Mouse (Mus musculus): ENCODE measurements around the gene Fsd1. TPM values are rescaled to one million over a fixed set of nuclear protein-coding genes. Genes with fewer than 3 reads are reported as not detected.

Fsd1 gene
- polyA plus RNA-seq (2021; fragmentation: Nextera tagmentation), result 102 and 107 TPM in 2 replicates
- long read RNA-seq, experiment 1, transcript Fsd1-201 (13 exons, 1,748 nt), result major isoform, 368 of 480 reads
- long read RNA-seq, experiment 1, partial matches to known transcripts, result 34 of 480 reads
- long read RNA-seq, experiment 1, other reads (novel, unspliced or antisense), result 77 of 480 reads
- long read RNA-seq, experiment 2, transcript Fsd1-201 (13 exons, 1,748 nt), result major isoform, 98 of 124 reads
- long read RNA-seq, experiment 2, partial matches to known transcripts, result 8 of 124 reads
- long read RNA-seq, experiment 2, other reads (novel, unspliced or antisense), result 18 of 124 reads

GRCm38 (mm10) chr17:55986030-55986961 is at the start of gene Fsd1:
Gene Fsd1 (plus strand): TSS chr17:55986509.

GRCm38 (mm10) chr17:55949400-55949799 is 36.9 kb upstream of the Fsd1 start, which contains the start of gene Zfp119b:
Gene Zfp119b (minus strand): TSS chr17:55949500.

GRCm38 (mm10) chr17:55952447-55953027 is 33.8 kb upstream of the Fsd1 start, which contains the start of gene Ebi3:
Gene Ebi3 (plus strand): TSS chr17:55952640.

GRCm38 (mm10) chr17:55958918-55959728 is 27.2 kb upstream of the Fsd1 start, which contains the start of gene Yju2:
Gene Yju2 (plus strand): TSS chr17:55959099.

GRCm38 (mm10) chr17:55969966-55970891 is 16.1 kb upstream of the Fsd1 start, which contains the start of gene Shd:
Gene Shd (plus strand): TSS chr17:55970467.

GRCm38 (mm10) chr17:56005415-56006061 is 19.2 kb downstream of the Fsd1 start, which contains the start of the genes Stap2 and Mpnd:
Gene Stap2 (minus strand): TSS chr17:56005584.
Gene Mpnd (plus strand): TSS chr17:56005711.

GRCm38 (mm10) chr17:56036176-56036900 is 50.0 kb downstream of the Fsd1 start, which contains the start of gene Sh3gl1:
Gene Sh3gl1 (minus strand): TSS chr17:56036635.

GRCm38 (mm10) chr17:56040030-56040856 is 53.9 kb downstream of the Fsd1 start, which contains the start of gene Chaf1a:
Gene Chaf1a (plus strand): TSS chr17:56040439.

Other genes with a start within 250 kb of the Fsd1 start
- gene Adgre4, start 236.5 kb upstream of the Fsd1 start, polyA plus RNA-seq (2021; fragmentation: Nextera tagmentation), result not detected in 2 replicates
- gene Zfp119a, start 107.6 kb upstream of the Fsd1 start, polyA plus RNA-seq (2021; fragmentation: Nextera tagmentation), result 4.1 and 4.2 TPM in 2 replicates
- 5.3 and 6.5 TPM in 2 replicates for gene Zfp959, start 94.4 kb upstream of the Fsd1 start, polyA plus RNA-seq (2021; fragmentation: Nextera tagmentation)
- gene Zfp119b, start 37.0 kb upstream of the Fsd1 start, polyA plus RNA-seq (2021; fragmentation: Nextera tagmentation), result 3.0 and 4.5 TPM in 2 replicates
- gene Ebi3, start 33.9 kb upstream of the Fsd1 start, polyA plus RNA-seq (2021; fragmentation: Nextera tagmentation), result 2.1 and 2.7 TPM in 2 replicates
- gene Yju2, start 27.4 kb upstream of the Fsd1 start, polyA plus RNA-seq (2021; fragmentation: Nextera tagmentation), result 8.7 and 10.8 TPM in 2 replicates
- gene Shd, start 16.0 kb upstream of the Fsd1 start, polyA plus RNA-seq (2021; fragmentation: Nextera tagmentation), result 37.4 and 37.8 TPM in 2 replicates
- gene Stap2, start 19.1 kb downstream of the Fsd1 start, polyA plus RNA-seq (2021; fragmentation: Nextera tagmentation), result 0.55 and 0.91 TPM in 2 replicates
- gene Mpnd, start 19.2 kb downstream of the Fsd1 start, polyA plus RNA-seq (2021; fragmentation: Nextera tagmentation), result 17.4 and 132 TPM in 2 replicates
- 32.5 and 33.5 TPM in 2 replicates for gene Sh3gl1, start 50.1 kb downstream of the Fsd1 start, polyA plus RNA-seq (2021; fragmentation: Nextera tagmentation)
- 0.65 and 1.1 TPM in 2 replicates for gene Chaf1a, start 53.9 kb downstream of the Fsd1 start, polyA plus RNA-seq (2021; fragmentation: Nextera tagmentation)
- 83.6 and 103 TPM in 2 replicates for gene Ubxn6, start 88.5 kb downstream of the Fsd1 start, polyA plus RNA-seq (2021; fragmentation: Nextera tagmentation)
- gene Hdgfl2, start 93.1 kb downstream of the Fsd1 start, polyA plus RNA-seq (2021; fragmentation: Nextera tagmentation), result 69.1 and 75.3 TPM in 2 replicates
- 0.04 and 0.28 TPM in 2 replicates for gene Plin4, start 123.3 kb downstream of the Fsd1 start, polyA plus RNA-seq (2021; fragmentation: Nextera tagmentation)
- 0.95 and 1.1 TPM in 2 replicates for gene Plin5, start 131.1 kb downstream of the Fsd1 start, polyA plus RNA-seq (2021; fragmentation: Nextera tagmentation)
- gene Lrg1, start 135.5 kb downstream of the Fsd1 start, polyA plus RNA-seq (2021; fragmentation: Nextera tagmentation), result 2.7 and 5.0 TPM in 2 replicates
- 3.8 and 23.7 TPM in 2 replicates for gene Sema6b, start 153.8 kb downstream of the Fsd1 start, polyA plus RNA-seq (2021; fragmentation: Nextera tagmentation)
- gene Tnfaip8l1, start 176.0 kb downstream of the Fsd1 start, polyA plus RNA-seq (2021; fragmentation: Nextera tagmentation), result 10.0 and 10.5 TPM in 2 replicates
- gene Mydgf, start 197.4 kb downstream of the Fsd1 start, polyA plus RNA-seq (2021; fragmentation: Nextera tagmentation), result 73.7 and 82.8 TPM in 2 replicates
- gene Dpp9, start 232.4 kb downstream of the Fsd1 start, polyA plus RNA-seq (2021; fragmentation: Nextera tagmentation), result 17.5 and 18.3 TPM in 2 replicates

Measured in left cerebral cortex, adult 6 months (tissue).